Mouse (Mus musculus): ENCODE results near the gene Wnt1. TPM values are rescaled to one million over a fixed set of nuclear protein-coding genes. Genes with fewer than 3 reads are reported as not detected.
"Not testable (repeated sequence)": the region's sequence is repeated elsewhere in the genome, so short reads cannot be mapped to it uniquely, and the experiment has no call there.

Wnt1 gene
- not detected for total RNA-seq (2021)
- long read RNA-seq, experiment 1, result 0 reads
- long read RNA-seq, experiment 2, result 0 reads

DNA sequence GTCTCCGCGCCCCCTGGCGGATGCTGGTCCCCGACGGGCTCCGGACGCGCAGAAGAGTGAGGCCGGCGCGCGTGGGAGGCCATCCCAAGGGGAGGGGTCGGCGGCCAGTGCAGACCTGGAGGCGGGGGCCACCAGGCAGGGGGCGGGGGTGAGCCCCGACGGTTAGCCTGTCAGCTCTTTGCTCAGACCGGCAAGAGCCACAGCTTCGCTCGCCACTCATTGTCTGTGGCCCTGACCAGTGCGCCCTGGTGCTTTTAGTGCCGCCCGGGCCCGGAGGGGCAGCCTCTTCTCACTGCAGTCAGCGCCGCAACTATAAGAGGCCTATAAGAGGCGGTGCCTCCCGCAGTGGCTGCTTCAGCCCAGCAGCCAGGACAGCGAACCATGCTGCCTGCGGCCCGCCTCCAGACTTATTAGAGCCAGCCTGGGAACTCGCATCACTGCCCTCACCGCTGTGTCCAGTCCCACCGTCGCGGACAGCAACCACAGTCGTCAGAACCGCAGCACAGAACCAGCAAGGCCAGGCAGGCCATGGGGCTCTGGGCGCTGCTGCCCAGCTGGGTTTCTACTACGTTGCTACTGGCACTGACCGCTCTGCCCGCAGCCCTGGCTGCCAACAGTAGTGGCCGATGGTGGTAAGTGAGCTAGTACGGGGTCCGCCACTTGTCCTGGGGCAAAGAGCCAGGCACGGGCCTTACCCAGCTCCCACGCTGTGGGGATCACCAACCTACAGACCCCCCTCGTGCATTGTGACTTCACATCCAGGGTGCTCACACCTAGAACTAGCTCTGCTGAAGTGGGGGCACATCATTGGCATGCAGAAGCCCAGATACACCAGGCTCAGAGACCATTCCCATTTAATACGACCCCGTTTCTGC, at the start of gene Wnt1:
Gene Wnt1, plus strand, starts transcription at position 197 of the 875 bp plus-strand sequence.
- DNase-seq (ENCODE audit: low spot score), result no peak

DNA sequence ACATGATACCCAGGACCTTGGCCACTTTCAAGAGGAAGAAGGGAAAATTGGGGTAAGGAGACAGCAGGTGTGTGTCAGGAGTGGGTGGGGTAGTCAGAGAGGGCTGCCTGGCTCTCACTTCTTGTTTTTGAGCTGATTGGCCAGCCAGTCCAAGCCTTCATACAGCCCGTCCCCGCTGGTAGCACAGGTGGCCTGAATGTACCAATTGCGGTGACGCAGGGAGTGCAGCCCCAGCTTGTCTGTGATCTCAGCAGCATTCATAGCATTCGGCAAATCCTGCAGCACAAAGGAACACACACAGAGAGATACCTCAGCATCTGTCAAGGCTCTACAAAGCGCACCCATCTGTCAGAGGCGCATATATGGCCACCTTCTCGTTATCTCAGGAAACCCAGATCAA, 49.4 kb upstream of the Wnt1 start:
- DNase-seq (ENCODE audit: low spot score), result no peak

DNA sequence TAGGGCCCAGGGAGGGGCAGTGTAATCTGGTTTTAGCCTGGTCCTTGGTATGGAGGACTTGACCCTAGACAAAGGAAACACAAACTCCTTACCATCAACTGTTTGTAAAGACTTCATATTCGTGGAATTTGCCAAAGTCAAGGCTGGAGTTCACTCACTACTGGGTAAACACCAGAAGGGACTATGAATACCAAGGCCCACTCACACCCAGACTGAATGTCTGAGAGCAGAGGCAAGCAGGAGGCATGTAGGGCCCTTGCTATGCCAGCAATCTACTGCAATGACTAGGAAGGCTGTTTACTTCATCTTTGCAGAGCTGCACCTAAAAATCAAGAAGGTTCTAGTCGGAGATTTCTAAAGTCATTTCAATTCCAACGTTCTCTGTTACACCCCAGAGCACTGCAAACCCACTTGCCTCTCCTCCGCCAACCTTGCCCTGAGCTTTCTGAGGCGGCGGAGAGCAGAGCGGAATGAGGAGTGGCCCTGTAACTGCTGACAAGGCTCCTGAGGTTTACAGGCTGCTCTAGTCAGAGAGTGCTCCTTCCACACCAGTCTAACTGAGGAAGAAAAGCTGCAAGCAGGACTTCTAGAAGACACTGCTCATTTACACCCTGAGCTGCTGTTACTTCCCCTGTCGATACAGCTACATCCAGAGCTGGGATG, 46.8 kb upstream of the Wnt1 start:
- DNase-seq (ENCODE audit: low spot score), result no peak

DNA sequence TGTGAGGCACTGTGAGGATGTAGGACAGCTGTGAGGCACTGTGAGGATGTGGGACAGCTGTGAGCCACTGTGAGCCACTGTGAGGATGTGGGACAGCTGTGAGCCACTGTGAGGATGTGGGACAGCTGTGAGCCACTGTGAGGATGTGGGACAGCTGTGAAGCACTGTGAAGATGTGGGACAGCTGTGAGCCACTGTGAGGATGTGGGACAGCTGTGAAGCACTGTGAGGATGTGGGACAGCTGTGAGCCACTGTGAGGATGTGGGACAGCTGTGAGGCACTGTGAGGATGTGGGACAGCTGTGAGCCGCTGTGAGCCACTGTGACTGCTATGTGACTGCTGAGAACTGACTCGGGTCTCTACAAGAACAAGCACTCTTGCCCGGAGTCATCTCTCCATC, 45.8 kb upstream of the Wnt1 start:
- DNase-seq (ENCODE audit: low spot score), result not testable (repeated sequence)

DNA sequence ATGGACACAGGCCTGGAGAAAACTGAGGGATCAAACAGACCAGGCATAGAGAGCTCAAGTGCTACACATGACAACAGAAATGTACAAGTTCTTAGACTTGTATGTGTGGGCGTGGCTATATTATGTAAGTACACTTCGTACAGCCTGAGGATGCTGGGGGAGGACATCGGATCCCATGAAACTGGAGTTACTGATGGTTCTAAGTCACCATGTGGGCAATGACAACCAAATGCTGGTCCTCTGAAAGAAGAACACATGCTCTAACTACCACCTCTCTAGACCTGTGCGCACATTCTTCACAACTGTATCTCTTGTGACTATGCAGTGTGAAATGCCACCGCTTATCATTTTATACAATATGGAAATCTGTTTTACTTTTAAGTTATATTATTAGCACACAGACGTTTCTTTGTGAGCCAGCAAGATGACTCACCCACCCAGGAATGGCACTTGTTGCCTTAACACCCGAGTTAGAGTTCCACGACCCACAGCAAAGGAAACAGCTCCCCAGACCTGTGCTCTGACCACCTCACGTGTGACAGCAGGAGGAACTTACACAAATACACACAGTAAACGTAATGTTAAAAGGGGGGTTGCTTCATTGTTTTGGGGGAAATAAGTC, 43.2 kb upstream of the Wnt1 start:
- DNase-seq (ENCODE audit: low spot score), result no peak

DNA sequence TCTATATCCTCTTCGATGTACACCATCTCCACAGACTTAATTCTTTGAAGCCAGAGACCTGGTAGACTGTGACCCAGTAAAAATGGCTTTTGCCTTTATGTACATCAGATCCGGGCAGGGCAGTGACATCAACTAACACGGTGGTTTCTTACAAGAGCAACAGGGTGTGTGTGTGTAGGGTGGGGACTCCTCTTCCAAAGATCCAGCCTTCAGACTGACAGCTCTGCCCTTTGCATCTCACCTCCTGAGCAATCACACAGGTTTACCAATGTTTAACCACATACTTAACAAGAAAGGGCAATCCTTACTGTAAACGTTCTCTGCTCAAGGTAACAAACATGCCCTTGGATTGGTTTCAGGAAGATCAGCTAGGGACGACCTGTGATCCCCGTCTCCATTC, 42.4 kb upstream of the Wnt1 start:
- DNase-seq (ENCODE audit: low spot score), result no peak

DNA sequence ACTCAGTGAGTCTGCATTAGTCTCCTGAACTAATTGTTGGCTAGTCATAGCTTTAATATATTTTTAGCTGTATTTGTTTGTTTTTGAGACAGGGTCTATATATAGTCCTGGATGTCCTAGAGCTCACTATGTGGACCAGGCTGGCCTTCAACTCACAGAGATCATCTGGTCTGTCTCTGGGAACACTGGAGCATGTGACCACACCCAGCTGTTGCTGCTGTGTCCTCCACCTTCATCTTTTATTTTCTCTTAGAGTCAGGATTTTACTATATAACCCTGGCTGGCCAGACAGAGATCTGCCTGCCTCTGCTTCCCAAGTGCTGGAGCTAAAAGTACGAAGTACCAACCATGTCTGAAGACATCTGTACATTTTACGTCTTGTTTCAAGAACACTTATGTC, 40.6 kb upstream of the Wnt1 start:
- DNase-seq (ENCODE audit: low spot score), result no peak

DNA sequence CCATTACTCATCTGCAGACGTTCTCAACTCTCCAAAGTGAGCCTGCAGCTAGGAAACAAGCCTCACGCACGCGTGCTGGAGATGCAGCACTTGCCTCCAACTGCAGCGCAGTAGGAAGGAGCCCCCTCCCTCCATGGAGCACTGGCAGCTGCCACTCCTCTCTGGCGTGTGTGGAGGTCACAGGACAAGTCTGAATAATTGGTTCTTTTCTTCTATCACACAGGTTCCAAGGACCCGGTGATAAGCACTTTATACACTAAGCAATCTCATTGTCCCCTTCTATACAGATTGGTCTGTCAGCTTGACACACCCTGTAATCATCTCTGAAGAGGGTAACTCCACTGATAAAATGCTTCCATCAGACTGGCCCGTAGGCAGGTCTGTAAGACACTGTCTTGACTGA, 36.6 kb upstream of the Wnt1 start:
- DNase-seq (ENCODE audit: low spot score), result no peak

DNA sequence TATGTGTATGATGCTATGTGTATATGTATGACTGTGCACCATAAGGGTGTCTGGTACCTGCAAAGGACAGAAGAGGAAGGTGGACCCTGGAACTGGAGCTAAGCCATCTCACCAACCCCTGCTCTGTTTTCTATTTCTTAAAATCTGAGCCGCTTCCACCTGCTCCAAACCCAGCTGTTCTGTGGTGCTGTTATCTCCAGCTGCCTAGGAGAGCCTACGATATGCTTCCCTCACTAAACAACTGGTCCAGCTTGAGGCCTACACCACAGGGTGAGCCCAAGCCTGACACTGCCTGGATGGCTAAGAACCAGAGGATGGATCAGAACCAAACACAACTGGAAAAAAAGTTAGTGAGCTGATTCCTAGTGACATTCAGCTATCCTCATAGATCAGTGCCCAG, 35.5 kb upstream of the Wnt1 start:
- DNase-seq (ENCODE audit: low spot score), result no peak

DNA sequence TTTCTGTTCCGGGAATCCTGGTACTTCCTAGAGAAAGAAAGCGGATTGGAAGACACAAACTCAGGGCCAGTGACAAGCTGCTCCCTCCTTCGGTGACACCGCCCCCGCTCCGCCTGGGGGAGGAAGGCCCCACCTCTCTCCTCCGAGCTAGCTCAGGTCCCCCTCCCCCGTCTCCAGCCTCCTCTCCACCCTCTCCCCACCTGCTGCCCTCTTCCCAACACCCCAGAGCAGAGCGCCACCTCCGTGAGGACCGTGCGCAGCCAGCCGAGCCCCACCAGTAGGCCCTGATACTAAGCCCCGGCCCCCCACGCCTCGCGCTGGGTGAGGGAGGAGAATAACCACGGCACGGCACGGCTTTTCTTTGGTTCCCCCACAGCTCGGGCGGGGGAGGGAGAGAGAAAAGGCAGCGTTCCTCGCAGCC, 27.4 kb upstream of the Wnt1 start:
- DNase-seq (ENCODE audit: low spot score), result peak; percentile 51

DNA sequence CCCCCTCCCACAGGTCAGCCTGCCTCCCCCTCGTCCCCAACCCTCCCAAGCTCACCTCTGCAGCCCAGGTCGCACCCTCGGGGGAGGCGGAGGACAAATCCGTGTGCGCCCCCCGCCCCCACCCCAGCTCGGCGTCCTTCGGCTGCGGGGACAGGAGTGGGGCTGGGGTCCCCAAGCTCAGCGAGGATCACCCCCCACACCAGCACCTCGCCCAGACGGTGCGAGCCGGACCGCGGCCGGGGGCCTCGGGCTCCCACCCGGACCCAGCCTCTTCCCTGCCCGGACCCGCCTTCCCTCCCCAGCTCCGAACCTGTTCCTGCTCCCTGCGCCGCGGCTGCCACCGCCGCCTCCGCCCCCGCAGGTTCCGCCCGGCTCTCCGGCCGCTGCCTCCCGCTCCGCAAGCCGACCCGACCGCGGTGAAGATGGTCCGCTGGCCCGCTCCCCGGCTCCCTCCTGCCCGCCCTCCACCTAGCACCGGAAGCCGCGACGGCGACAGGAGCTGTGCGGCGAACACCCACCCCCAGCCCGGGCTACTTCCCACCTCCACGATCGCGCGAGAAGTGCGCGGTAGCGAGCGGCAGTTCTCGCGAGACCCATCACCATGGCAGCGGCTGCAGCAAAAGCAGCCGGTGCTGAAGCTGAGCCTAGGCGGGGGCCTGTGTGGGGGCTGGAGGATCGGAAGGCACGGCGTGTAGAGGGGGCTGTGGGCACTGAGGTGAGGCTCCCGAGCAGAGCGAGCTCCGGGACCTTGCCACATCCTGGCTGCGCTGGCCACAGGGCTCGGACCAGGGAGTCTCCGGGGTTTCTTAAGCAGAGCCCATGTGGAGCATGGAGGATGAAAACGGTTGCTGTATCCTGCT, 26.8 kb upstream of the Wnt1 start, which contains the start of gene Arf3:
Gene Arf3, minus strand, starts transcription at position 545 of the 860 bp plus-strand sequence.
- peak; percentile 95 for DNase-seq (ENCODE audit: low spot score)

DNA sequence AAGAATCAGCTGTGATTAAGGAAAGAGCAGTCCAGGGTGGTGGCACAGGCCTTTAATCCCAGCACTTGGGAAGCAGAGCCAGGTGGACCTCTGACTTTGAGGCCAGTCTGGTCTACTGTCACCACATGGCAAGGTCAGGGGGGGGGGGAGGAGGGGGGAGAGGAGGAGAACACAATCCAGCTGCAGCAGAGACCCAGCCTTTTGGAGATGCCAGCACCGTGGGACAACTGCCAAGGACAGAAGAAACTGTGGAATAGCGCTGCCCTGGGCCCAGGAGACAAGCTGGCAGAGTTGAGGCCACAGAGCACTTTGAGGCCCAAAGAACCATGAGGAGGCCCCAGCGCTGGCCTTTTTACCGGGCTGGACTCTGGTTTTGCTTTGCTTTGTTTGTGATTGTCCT, 23.7 kb upstream of the Wnt1 start:
- no peak for DNase-seq (ENCODE audit: low spot score)

DNA sequence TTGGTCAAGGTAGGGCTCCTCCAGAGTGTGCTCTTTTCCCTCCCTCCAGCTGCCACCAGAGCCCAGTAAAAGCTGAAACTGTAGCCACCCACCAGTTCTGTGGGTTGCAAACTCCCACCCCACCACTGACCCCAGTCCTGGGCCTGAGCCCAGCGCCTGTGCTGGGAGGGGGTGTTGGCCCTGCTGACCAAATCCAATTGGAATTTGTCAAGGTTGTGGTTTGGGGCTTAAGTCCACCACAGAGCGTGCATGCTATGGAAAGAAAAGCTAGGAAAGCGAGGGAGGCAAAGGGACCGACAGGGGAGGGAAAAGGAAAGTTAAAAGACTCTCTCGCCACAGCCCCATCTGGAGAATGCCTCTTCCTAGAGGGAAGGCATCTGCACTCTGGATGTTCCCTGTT, 21.4 kb upstream of the Wnt1 start:
- no peak for DNase-seq (ENCODE audit: low spot score)

DNA sequence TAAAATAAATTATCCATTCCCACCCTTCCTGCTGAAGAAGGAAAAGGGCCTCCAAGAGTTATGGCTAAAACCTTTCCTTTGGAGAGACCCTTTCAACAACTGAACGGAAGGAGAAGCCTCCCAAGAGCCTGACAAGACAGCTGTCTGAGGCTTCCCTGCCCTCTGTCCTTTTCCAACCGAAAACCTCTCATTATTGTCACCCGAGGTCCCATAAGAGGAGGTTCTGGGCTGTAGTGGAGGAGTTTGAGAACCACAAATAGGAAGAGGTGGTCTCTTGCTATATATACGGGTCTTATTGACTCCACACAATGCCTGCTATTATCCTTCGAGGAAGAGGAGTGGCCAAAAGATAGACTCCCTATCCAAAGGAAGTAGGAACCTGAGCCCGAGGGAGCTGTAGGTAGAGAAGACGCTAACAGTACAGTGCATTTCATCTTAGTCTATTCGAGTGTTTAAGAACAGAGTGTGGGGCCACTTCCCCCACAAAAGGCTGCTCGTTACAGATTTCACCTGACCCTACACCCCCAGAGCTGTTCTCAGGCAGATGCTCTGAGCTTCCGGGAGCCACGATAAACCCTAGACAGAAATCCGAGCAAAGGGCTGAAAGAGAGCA, 17.7 kb upstream of the Wnt1 start:
- DNase-seq (ENCODE audit: low spot score), result no peak

DNA sequence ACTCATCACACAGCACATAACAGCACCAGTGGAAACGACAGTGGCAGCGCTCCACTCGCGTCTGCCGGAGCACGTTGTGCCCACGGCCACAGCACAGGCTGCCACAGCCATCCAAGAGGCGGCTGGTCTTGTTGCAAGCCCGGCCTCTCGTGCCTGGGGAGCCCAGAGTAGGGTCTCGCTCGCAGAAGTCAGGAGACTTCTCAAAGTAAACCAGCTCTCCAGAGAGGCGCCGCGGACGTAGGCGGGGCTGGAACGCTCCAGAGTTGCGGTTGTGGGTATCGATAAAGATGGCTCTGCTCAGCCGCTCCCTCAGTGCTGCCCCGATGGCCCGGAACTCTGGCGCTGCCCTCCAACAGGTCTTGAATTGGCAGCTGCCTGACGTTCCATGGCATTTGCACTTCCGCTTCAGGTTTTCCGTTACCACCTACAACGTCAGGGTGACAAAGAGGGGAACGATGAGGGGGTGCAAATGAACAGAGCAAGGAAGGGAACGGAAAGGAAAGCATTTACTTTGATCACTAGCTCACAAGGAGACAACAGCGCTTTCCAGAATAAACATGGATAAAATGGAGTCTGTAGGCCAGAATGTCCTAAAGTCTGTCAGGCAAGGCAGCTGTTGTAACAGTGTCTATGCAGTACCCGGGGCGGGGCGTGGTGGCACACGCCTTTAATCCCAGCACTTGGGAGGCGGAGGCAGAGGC, 17.0 kb upstream of the Wnt1 start:
- no peak for DNase-seq (ENCODE audit: low spot score)

DNA sequence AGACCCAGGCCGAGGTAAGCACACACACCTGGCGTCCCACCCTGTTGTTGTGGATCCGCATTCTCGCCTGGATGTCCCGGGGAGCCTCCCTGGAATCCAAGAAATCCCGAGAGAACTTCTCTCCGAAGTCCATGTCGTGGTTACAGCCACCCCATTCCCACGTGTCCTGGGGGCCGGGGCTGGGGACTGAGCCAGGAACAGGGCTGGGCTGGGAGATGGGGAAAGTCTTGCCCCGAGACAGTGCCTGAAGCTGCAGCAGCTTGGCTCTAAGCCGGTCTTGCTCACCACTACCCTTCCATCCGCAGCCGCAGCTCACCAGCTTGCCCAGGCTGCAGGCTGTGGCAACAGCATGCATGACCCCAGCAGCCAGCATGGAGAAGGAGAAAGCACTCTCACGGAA, 15.6 kb upstream of the Wnt1 start:
- no peak for DNase-seq (ENCODE audit: low spot score)

DNA sequence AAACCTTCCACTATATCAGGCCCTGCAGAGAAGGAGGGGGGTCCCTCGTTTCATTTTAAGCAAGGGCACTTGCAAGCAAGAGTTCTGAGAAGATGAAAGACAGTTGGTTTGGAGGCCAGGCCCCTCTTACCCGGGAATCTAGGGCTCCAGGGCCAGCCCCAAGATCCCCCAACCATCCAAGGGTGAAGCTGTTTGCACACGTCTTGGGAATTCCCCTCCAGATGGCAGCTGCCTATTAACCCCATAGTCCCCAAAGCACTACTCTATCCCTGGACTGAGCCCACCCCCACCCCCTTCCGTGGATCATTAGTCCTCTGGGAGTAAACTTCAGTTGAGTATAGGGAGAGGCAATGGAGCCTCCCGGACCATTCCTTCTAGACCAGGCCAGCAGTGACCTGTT, 14.1 kb upstream of the Wnt1 start:
- no peak for DNase-seq (ENCODE audit: low spot score)

DNA sequence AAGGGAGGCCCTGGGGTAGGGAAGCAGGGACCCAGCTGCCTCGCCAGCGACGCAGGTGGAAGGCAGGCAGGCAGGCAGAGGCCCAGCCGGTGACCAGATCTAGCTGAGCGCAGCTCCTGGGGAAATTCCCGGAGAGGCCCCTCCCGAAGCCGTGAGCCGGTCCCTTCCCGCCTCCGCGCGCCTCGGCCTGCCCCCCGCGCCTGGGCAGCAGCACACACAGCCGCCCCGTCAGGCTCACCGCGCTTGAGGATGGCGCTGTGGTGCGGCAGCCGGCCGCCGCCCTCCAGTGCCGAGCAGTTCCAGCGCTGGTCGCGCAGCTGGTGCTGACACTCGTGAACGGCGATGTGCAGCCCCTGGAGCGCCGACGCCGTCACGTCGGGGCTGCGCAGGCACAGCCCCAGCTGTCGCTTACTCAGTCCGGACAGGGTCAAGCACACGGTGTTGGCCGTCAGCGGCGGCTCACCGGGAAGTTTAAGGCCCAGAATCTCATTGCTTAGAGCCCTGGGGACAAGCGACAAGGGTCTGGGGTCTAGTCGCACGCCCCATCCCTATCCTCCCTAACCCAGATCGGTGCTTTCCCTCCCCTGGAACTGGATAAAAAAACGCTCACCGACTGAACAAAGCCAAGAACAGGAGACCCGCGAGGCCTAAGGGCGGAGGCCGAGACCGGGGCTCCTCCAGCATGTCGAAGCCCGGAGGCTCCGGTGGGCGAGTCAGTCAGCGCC, 13.2 kb upstream of the Wnt1 start:
- DNase-seq (ENCODE audit: low spot score), result no peak

DNA sequence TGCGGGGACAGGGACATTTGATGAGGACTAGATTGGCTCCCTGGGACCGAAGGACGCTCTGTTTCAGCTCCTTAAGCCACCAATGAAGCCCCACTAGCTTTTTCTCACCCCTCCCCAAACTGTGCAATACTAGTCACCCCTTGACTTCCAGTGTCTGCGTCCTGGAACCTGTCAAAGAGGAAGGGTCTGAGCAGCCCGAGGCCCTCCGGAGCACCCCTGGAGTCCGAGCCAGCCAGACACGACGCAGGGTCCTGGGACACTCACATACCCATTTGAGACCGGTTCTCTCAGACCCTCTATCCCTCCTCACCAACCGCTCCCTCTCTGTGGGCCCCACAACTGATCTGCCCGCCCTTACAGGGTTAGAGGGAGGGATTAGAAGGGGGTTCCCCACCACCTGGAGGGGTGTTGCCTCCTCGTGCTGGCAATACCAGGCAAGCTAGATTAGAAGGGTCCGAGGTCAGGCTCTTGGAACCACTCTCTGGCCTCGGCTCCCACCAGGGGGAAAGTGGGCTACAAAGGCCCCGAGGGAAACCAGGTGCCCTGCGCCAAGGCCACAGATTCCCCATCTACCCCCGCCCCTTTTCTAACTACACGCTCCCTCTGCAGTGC, 12.5 kb upstream of the Wnt1 start:
- no peak for DNase-seq (ENCODE audit: low spot score)

All from gastrocnemius, adult 18-20 months (tissue).